Mouse (Mus musculus): ENCODE results near the gene Fat1.

- TF ChIP-seq CTCF (IDR thresholded peaks at IDR 0.05; ENCODE audit: insufficient read depth, low read depth, low read length) (no peak), POLR2A (IDR thresholded peaks at IDR 0.05; ENCODE audit: insufficient read depth, low read depth, low read length) (no peak)
Measured at GRCm38 (mm10) chr8:44998681-44999277, 63.5 kb downstream of the Fat1 start.

Data from olfactory bulb, adult 2 months (tissue).